Mouse (Mus musculus) duodenum, adult 2 months (tissue): Measurements from ENCODE around the gene Gm10428. TPM values are rescaled to one million over a fixed set of nuclear protein-coding genes. Genes with fewer than 3 reads are reported as not detected.

Experiments used
- polyA plus RNA-seq: library from polyadenylated mRNA; depleted of rRNA; stranded (reverse); fragments of >200 nt; gene quantifications from 2 replicates; pipeline ENCODE4 v1.2.3, GENCODE M21; 2012; ENCODE audit warnings: low replicate concordance; rRNA removed

The Gm10428 gene
- polyA plus RNA-seq = not detected in 2 replicates

GRCm38 (mm10) chr11:62752780-62753179 is at the start of gene Gm10428:
Gene Gm10428 (plus strand): TSS chr11:62753100.

GRCm38 (mm10) chr11:62731311-62732021 is 21.4 kb upstream of the Gm10428 start, which contains the start of gene Zfp287:
Gene Zfp287 (minus strand): TSS chr11:62731905.

GRCm38 (mm10) chr11:62788935-62789616 is 36.2 kb downstream of the Gm10428 start, which contains the start of gene Zfp286:
Gene Zfp286 (minus strand): TSS chr11:62789462.

Other genes starting within 250 kb of the Gm10428 start
- 136 and 221 TPM in 2 replicates for gene Cenpv, start 213.8 kb upstream of the Gm10428 start, polyA plus RNA-seq
- 1,079 and 1,610 TPM in 2 replicates for gene Ubb, start 201.9 kb upstream of the Gm10428 start, polyA plus RNA-seq
- 3.0 and 4.6 TPM in 2 replicates for gene Trpv2, start 178.6 kb upstream of the Gm10428 start, polyA plus RNA-seq
- gene Lrrc75a, start 104.6 kb upstream of the Gm10428 start, polyA plus RNA-seq = 56.4 and 120 TPM in 2 replicates
- gene Mmgt2, start 104.4 kb upstream of the Gm10428 start, polyA plus RNA-seq = 27.8 and 32.5 TPM in 2 replicates
- gene Zfp287, start 21.2 kb upstream of the Gm10428 start, polyA plus RNA-seq = 0.39 and 0.88 TPM in 2 replicates
- gene Zfp286, start 36.4 kb downstream of the Gm10428 start, polyA plus RNA-seq = 0.09 and 0.16 TPM in 2 replicates
- 5.0 and 5.5 TPM in 2 replicates for gene Trim16, start 67.1 kb downstream of the Gm10428 start, polyA plus RNA-seq
- gene Fbxw10, start 94.0 kb downstream of the Gm10428 start, polyA plus RNA-seq = 0.07 and 0.11 TPM in 2 replicates
- 3.1 and 3.8 TPM in 2 replicates for gene Tvp23b, start 126.4 kb downstream of the Gm10428 start, polyA plus RNA-seq
- gene Cdrt4, start 198.1 kb downstream of the Gm10428 start, polyA plus RNA-seq = not detected in 2 replicates